Mouse (Mus musculus) erythroblast, embryonic 14.5 days (primary cell): Measurements from ENCODE around the gene Phf23.

Experiments used
- GATA1 ChIP-seq: IDR thresholded peaks from 2 replicates; pipeline ENCODE4 v1.6.1; 2012; ENCODE audit warnings: low read length, inconsistent platforms, mixed read lengths
- TAL1 ChIP-seq: IDR thresholded peaks from 3 replicates; pipeline ENCODE4 v1.6.1; 2012; ENCODE audit warnings: low read length, inconsistent platforms, mixed read lengths

- no peak for TF ChIP-seq GATA1
- no peak for TF ChIP-seq TAL1
These were observed 35.7 kb downstream of the Phf23 start for GRCm38 (mm10) chr11:70031321-70031670.
